Mouse (Mus musculus) kidney, embryonic 14.5 days (tissue): ENCODE measurements around the gene Gpatch4. TPM values are rescaled to one million over a fixed set of nuclear protein-coding genes. Genes with fewer than 3 reads are reported as not detected.

Experiments
- ATAC-seq: fragments of 200-750 bp; cut with Nextera tagmentation; 2 replicates; pipeline ENCODE4 v1.8.0; 2017; ENCODE audit warnings: moderate number of reproducible peaks, mild to moderate bottlenecking, moderate TSS enrichment, moderate library complexity; ENCODE audit not compliant: low FRiP score, low TSS enrichment
- H3K27ac ChIP-seq: fragments of 300-500 bp; sonication (generic); 2 replicates; pipeline ENCODE4 v1.5.1; 2014; ENCODE audit warnings: low read depth, mild to moderate bottlenecking, low read length, moderate library complexity, mixed read lengths
- H3K27me3 ChIP-seq: fragments of 300-500 bp; sonication (generic); 2 replicates; pipeline ENCODE4 v1.6.1; 2014; ENCODE audit warnings: mild to moderate bottlenecking, low read length; ENCODE audit not compliant: control insufficient read depth, insufficient read depth
- H3K36me3 ChIP-seq: fragments of 300-500 bp; sonication (generic); 2 replicates; pipeline ENCODE4 v1.6.1; 2014; ENCODE audit warnings: low read length, mixed read lengths; ENCODE audit not compliant: control insufficient read depth, insufficient read depth
- H3K4me1 ChIP-seq: fragments of 300-500 bp; sonication (generic); 2 replicates; pipeline ENCODE4 v1.6.1; 2014; ENCODE audit warnings: low read length, mixed read lengths; ENCODE audit not compliant: control insufficient read depth, insufficient read depth
- H3K4me2 ChIP-seq: fragments of 300-500 bp; sonication (generic); replicated peaks from 2 replicates; pipeline ENCODE4 v1.6.1; 2014; ENCODE audit warnings: low read depth, mild to moderate bottlenecking, low read length
- H3K4me3 ChIP-seq: fragments of 300-500 bp; sonication (generic); 2 replicates; pipeline ENCODE4 v1.5.1; 2014; ENCODE audit warnings: mild to moderate bottlenecking, low read length
- H3K9ac ChIP-seq: fragments of 300-500 bp; sonication (generic); 2 replicates; pipeline ENCODE4 v1.6.1; 2014; ENCODE audit warnings: low read depth, mild to moderate bottlenecking, low read length, moderate library complexity
- H3K9me3 ChIP-seq: fragments of 300-500 bp; sonication (generic); 2 replicates; pipeline ENCODE4 v1.6.1; 2016; ENCODE audit warnings: low read length; ENCODE audit not compliant: control insufficient read depth
- WGBS: fragments of 180-500 bp; shearing (Covaris S2); extraction: QIAGEN DNeasy Blood & Tissue Kit; methylation state at CpG from one replicate; pipeline ENCODE4 v1.1.7; 2014; 5-methylcytosine and 5-hydroxymethylcytosine counted together
- polyA plus RNA-seq: library from polyadenylated mRNA; unstranded; fragments of >200 nt; fragmentation: Nextera tagmentation; extraction: Ambion mirVana; gene quantifications from 2 replicates; pipeline ENCODE4 v1.2.1, GENCODE M21; 2014

Gene Gpatch4
- polyA plus RNA-seq, 1 experiment from 2014 or later: 48.1 TPM

GRCm38 (mm10) chr3:88102196-88102595, 59.3 kb downstream of the Gpatch4 start:
- H3K27ac ChIP-seq: peak overlapping the region; percentile 21; the same call in 1 of the 2 replicates
- H3K4me1 ChIP-seq: no peaks in the 10 kb centered on the region
- WGBS: 86% methylated on average over 6 of the region's 6 CpGs
- H3K36me3 ChIP-seq: peaks cover 62% of the 10 kb centered on the region
- ATAC-seq: no peak
- no peaks in the 10 kb centered on the region for H3K9me3 ChIP-seq
- H3K27me3 ChIP-seq: no peaks in the 10 kb centered on the region
- H3K9ac ChIP-seq: no peak overlapping the region
- H3K4me3 ChIP-seq: no peak overlapping the region
- no peak overlapping the region for H3K4me2 ChIP-seq

GRCm38 (mm10) chr3:88102611-88103010, 59.7 kb downstream of the Gpatch4 start:
- Histone ChIP-seq H3K4me3 (no peak overlapping the region), H3K27me3 (no peaks in the 10 kb centered on the region), H3K36me3 (peaks cover 65% of the 10 kb centered on the region), H3K4me1 (no peaks in the 10 kb centered on the region), H3K27ac (peak overlapping the region; percentile 21; the same call in 1 of the 2 replicates), H3K9ac (no peak overlapping the region), H3K9me3 (no peaks in the 10 kb centered on the region), H3K4me2 (no peak overlapping the region)
- 78% methylated on average over 6 of the region's 6 CpGs for WGBS
- no peak for ATAC-seq

Other genes starting within 250 kb of the Gpatch4 start
- gene Ntrk1, start 247.9 kb upstream of the Gpatch4 start, polyA plus RNA-seq: 5.3 and 5.4 TPM in 2 replicates
- 0.95 and 0.97 TPM in 2 replicates for gene Insrr, start 246.2 kb upstream of the Gpatch4 start, polyA plus RNA-seq
- 25.3 and 41.0 TPM in 2 replicates for gene Pear1, start 218.8 kb upstream of the Gpatch4 start, polyA plus RNA-seq
- gene Sh2d2a, start 196.4 kb upstream of the Gpatch4 start, polyA plus RNA-seq: 0.22 TPM in 1 of 2 replicates, not detected in the other
- gene Prcc, start 157.5 kb upstream of the Gpatch4 start, polyA plus RNA-seq: 15.6 and 16.6 TPM in 2 replicates
- 231 and 254 TPM in 2 replicates for gene Hdgf, start 136.8 kb upstream of the Gpatch4 start, polyA plus RNA-seq
- gene Mrpl24, start 123.6 kb upstream of the Gpatch4 start, polyA plus RNA-seq: 76.7 and 81.0 TPM in 2 replicates
- 34.6 and 45.5 TPM in 2 replicates for gene Isg20l2, start 112.8 kb upstream of the Gpatch4 start, polyA plus RNA-seq
- 19.3 and 21.6 TPM in 2 replicates for gene Rrnad1, start 112.4 kb upstream of the Gpatch4 start, polyA plus RNA-seq
- 113 and 169 TPM in 2 replicates for gene Crabp2, start 94.4 kb upstream of the Gpatch4 start, polyA plus RNA-seq
- 14.8 and 26.1 TPM in 2 replicates for gene Nes, start 72.0 kb upstream of the Gpatch4 start, polyA plus RNA-seq
- gene Bcan, start 42.9 kb upstream of the Gpatch4 start, polyA plus RNA-seq: not detected in 2 replicates
- not detected in 2 replicates for gene Hapln2, start 15.5 kb upstream of the Gpatch4 start, polyA plus RNA-seq
- gene Naxe, start 15.4 kb downstream of the Gpatch4 start, polyA plus RNA-seq: 159 and 171 TPM in 2 replicates
- not detected in 2 replicates for gene Ttc24, start 35.2 kb downstream of the Gpatch4 start, polyA plus RNA-seq
- 15.5 and 20.9 TPM in 2 replicates for gene Iqgap3, start 38.9 kb downstream of the Gpatch4 start, polyA plus RNA-seq
- 12.6 and 21.8 TPM in 2 replicates for gene Mef2d, start 99.3 kb downstream of the Gpatch4 start, polyA plus RNA-seq
- 2.2 and 3.7 TPM in 2 replicates for gene Rhbg, start 211.6 kb downstream of the Gpatch4 start, polyA plus RNA-seq
- 0.79 TPM in 1 of 2 replicates, not detected in the other for gene Gm38392, start 244.1 kb downstream of the Gpatch4 start, polyA plus RNA-seq